22 mouse cellular contexts compared by ENCODE assay signal in the genomic region with DNA sequence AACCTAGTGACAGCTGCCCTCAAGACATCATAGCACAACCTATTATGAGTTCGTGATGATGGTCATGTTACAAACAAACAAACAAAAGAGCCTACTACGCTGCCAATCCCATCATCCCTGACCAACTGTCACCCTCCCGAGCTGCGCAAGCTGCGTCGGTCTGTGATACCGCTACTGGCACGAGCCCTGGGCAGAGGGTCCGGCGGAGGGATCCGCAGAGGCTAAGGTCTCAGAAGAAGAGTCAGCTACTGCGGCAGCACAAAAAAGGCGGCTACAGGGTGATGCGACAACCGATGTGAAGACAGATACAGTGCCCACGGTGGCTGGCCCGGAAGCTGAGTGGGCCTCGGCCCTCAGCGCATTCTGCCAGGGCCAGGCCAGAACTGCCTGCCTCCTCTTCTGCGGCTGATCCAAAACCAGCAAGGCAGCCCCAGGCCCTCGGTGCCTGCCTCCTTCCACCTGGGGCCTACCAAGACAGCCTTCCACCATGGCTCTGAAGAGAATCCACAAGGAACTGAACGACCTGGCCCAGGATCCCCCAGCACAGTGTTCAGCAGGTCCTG. TPM values are rescaled to one million over a fixed set of nuclear protein-coding genes. Genes with fewer than 3 reads are reported as not detected.
"Had no signal": no experiment of that assay in that cellular context is flagged by ENCODE, and none has a peak within 500 bp of the region (broad histone marks: within the 10 kb centered on the region; RNA-seq: fewer than 3 reads in every experiment).

A gene (plus strand): TSS at position 102 of the 563 bp plus-strand sequence.

- H3K9ac ChIP-seq: lung, embryonic 15.5 days; midbrain, embryonic 15.5 days; neural tube, embryonic 12.5 days; stomach, embryonic 15.5 days had no signal

- H3K4me2 ChIP-seq: lung, embryonic 15.5 days; midbrain, embryonic 11.5 days; midbrain, embryonic 15.5 days; neural tube, embryonic 12.5 days; stomach, embryonic 15.5 days had no signal

- H3K27ac ChIP-seq: kidney, postnatal 0 days; limb, embryonic 10.5 days; lung, embryonic 15.5 days; macrophage; midbrain, embryonic 15.5 days; neural tube, embryonic 12.5 days; stomach, embryonic 15.5 days had no signal

- H3K4me1 ChIP-seq: limb, embryonic 10.5 days; megakaryocyte, embryonic 14.5 days; midbrain, embryonic 15.5 days; neural tube, embryonic 12.5 days; stomach, embryonic 15.5 days had no signal

- H3K9me3 ChIP-seq: limb, embryonic 10.5 days; stomach, embryonic 15.5 days had no signal

- H3K4me3 ChIP-seq: limb, embryonic 10.5 days; lung, embryonic 15.5 days; megakaryocyte, embryonic 14.5 days; midbrain, embryonic 15.5 days; neural tube, embryonic 12.5 days; stomach, embryonic 15.5 days had no signal

- DNase-seq: kidney, adult 11 months; kidney, adult 9 months; lung, postnatal 14 days; thymus, adult 18-20 months; thymus, postnatal 14 days had no signal

- H3K27me3 ChIP-seq: lung, embryonic 15.5 days; midbrain, embryonic 15.5 days; neural tube, embryonic 12.5 days; stomach, embryonic 15.5 days had no signal

- ATAC-seq: midbrain, embryonic 15.5 days had no signal

RNA-seq across cellular contexts. Expression of the gene that starts here (rescaled TPM):
- total RNA-seq: layer of hippocampus, adult 8-10 months; layer of hippocampus, postnatal 14 days; left cerebral cortex, adult 18-20 months; left cerebral cortex, postnatal 14 days; monocyte, adult 5-6 weeks; neutrophil, adult 5-6 weeks had no signal
- polyA plus RNA-seq: kidney, postnatal 0 days; large intestine, adult 2 months; limb, embryonic 14.5 days; macrophage; midbrain, embryonic 11.5 days had no signal
